Mouse (Mus musculus): ENCODE data around the gene Gm17535. TPM values are rescaled to one million over a fixed set of nuclear protein-coding genes. Genes with fewer than 3 reads are reported as not detected.
A peak's percentile ranks its signal among the peaks of the same experiment; 100 is the strongest.
"Not testable (repeated sequence)": the region's sequence is repeated elsewhere in the genome, so short reads cannot be mapped to it uniquely, and the experiment has no call there.

The Gm17535 gene
- not detected in 2 replicates for polyA plus RNA-seq (2016; fragmentation: Nextera tagmentation; extraction: Ambion mirVana)

GRCm38 (mm10) chr9:3034299-3034698, at the start of gene Gm17535:
Gene Gm17535 (plus strand): TSS chr9:3034599.
- DNase-seq (ENCODE audit: low spot score); H3K27ac ChIP-seq (replicated peaks); H3K4me3 ChIP-seq; H3K27me3 ChIP-seq (ENCODE audit: low read depth, poor library complexity, severe bottlenecking); H3K9me3 ChIP-seq (replicated peaks); H3K4me1 ChIP-seq; H3K36me3 ChIP-seq: not testable (repeated sequence)
- WGBS: 87% methylated on average over 1 of the region's 8 CpGs

GRCm38 (mm10) chr9:3000445-3000972, 33.9 kb upstream of the Gm17535 start, which contains the start of gene Gm10722:
Gene Gm10722 (plus strand): TSS chr9:3000922.
- H3K27me3 ChIP-seq (ENCODE audit: low read depth, poor library complexity, severe bottlenecking); H3K27ac ChIP-seq (replicated peaks); H3K4me1 ChIP-seq; H3K9me3 ChIP-seq (replicated peaks); H3K36me3 ChIP-seq; H3K4me3 ChIP-seq: not testable (repeated sequence)
- WGBS: 74% methylated on average over 12 of the region's 12 CpGs
- DNase-seq (ENCODE audit: low spot score): peak; percentile 44

- H3K36me3 ChIP-seq; DNase-seq (ENCODE audit: low spot score); H3K27ac ChIP-seq (replicated peaks); H3K27me3 ChIP-seq (ENCODE audit: low read depth, poor library complexity, severe bottlenecking); H3K4me3 ChIP-seq; H3K4me1 ChIP-seq; H3K9me3 ChIP-seq (replicated peaks): not testable (repeated sequence)
- 64% methylated on average over 8 of the region's 8 CpGs for WGBS
Measured at GRCm38 (mm10) chr9:3001006-3001405, 33.4 kb upstream of the Gm17535 start.

- not testable (repeated sequence) for H3K4me3 ChIP-seq; H3K27me3 ChIP-seq (ENCODE audit: low read depth, poor library complexity, severe bottlenecking); H3K4me1 ChIP-seq; H3K36me3 ChIP-seq; H3K27ac ChIP-seq (replicated peaks); H3K9me3 ChIP-seq (replicated peaks)
- DNase-seq (ENCODE audit: low spot score): peak; percentile 56
- 69% methylated on average over 9 of the region's 11 CpGs for WGBS
Measured at GRCm38 (mm10) chr9:3001948-3002659, 32.3 kb upstream of the Gm17535 start.

GRCm38 (mm10) chr9:3002794-3003396, 31.5 kb upstream of the Gm17535 start, which contains the start of gene Gm11168:
Gene Gm11168 (plus strand): TSS chr9:3003346.
- not testable (repeated sequence) for H3K27ac ChIP-seq (replicated peaks); DNase-seq (ENCODE audit: low spot score); H3K36me3 ChIP-seq; H3K27me3 ChIP-seq (ENCODE audit: low read depth, poor library complexity, severe bottlenecking); H3K4me3 ChIP-seq; H3K9me3 ChIP-seq (replicated peaks); H3K4me1 ChIP-seq
- 77% methylated on average over 6 of the region's 14 CpGs for WGBS

- not testable (repeated sequence) for H3K27me3 ChIP-seq (ENCODE audit: low read depth, poor library complexity, severe bottlenecking); H3K4me1 ChIP-seq; H3K27ac ChIP-seq (replicated peaks); H3K4me3 ChIP-seq; H3K36me3 ChIP-seq; DNase-seq (ENCODE audit: low spot score)
- H3K9me3 ChIP-seq (replicated peaks): peaks cover 12% of the 10 kb centered on the region
- 71% methylated on average over 1 of the region's 5 CpGs for WGBS
Measured at GRCm38 (mm10) chr9:3006179-3006578, 28.2 kb upstream of the Gm17535 start.

GRCm38 (mm10) chr9:3006636-3007035, 27.8 kb upstream of the Gm17535 start:
- not testable (repeated sequence) for H3K27me3 ChIP-seq (ENCODE audit: low read depth, poor library complexity, severe bottlenecking); H3K4me3 ChIP-seq; H3K36me3 ChIP-seq; H3K4me1 ChIP-seq; H3K27ac ChIP-seq (replicated peaks); DNase-seq (ENCODE audit: low spot score)
- peaks cover 12% of the 10 kb centered on the region for H3K9me3 ChIP-seq (replicated peaks)
- WGBS: 72% methylated on average over 8 of the region's 8 CpGs

- not testable (repeated sequence) for H3K36me3 ChIP-seq
- 78% methylated on average over 8 of the region's 9 CpGs for WGBS
- DNase-seq (ENCODE audit: low spot score): peak; percentile 18
Measured at GRCm38 (mm10) chr9:3007272-3007671, 27.1 kb upstream of the Gm17535 start.

GRCm38 (mm10) chr9:3009331-3009730, 25.1 kb upstream of the Gm17535 start:
- H3K27me3 ChIP-seq (ENCODE audit: low read depth, poor library complexity, severe bottlenecking); DNase-seq (ENCODE audit: low spot score); H3K27ac ChIP-seq (replicated peaks); H3K4me3 ChIP-seq; H3K36me3 ChIP-seq; H3K9me3 ChIP-seq (replicated peaks); H3K4me1 ChIP-seq: not testable (repeated sequence)
- WGBS: no CpG with 5 or more reads among the region's 5 CpGs

More at GRCm38 (mm10) chr9:3007272-3007671, 27.1 kb upstream of the Gm17535 start:
- not testable (repeated sequence) for H3K4me1 ChIP-seq; H3K4me3 ChIP-seq; H3K9me3 ChIP-seq (replicated peaks); H3K27ac ChIP-seq (replicated peaks); H3K27me3 ChIP-seq (ENCODE audit: low read depth, poor library complexity, severe bottlenecking)

- H3K4me3 ChIP-seq; H3K36me3 ChIP-seq; H3K27ac ChIP-seq (replicated peaks); H3K27me3 ChIP-seq (ENCODE audit: low read depth, poor library complexity, severe bottlenecking); DNase-seq (ENCODE audit: low spot score); H3K9me3 ChIP-seq (replicated peaks); H3K4me1 ChIP-seq: not testable (repeated sequence)
- WGBS: 82% methylated on average over 3 of the region's 7 CpGs
Measured at GRCm38 (mm10) chr9:3012054-3012621, 22.3 kb upstream of the Gm17535 start.

GRCm38 (mm10) chr9:3012733-3013279, 21.6 kb upstream of the Gm17535 start, which contains the start of gene Gm10721:
Gene Gm10721 (plus strand): TSS chr9:3013140.
- not testable (repeated sequence) for H3K9me3 ChIP-seq (replicated peaks); H3K36me3 ChIP-seq; DNase-seq (ENCODE audit: low spot score); H3K27ac ChIP-seq (replicated peaks); H3K4me3 ChIP-seq; H3K27me3 ChIP-seq (ENCODE audit: low read depth, poor library complexity, severe bottlenecking); H3K4me1 ChIP-seq
- no CpG with 5 or more reads among the region's 11 CpGs for WGBS

- H3K9me3 ChIP-seq (replicated peaks); H3K4me3 ChIP-seq; H3K36me3 ChIP-seq; DNase-seq (ENCODE audit: low spot score); H3K27me3 ChIP-seq (ENCODE audit: low read depth, poor library complexity, severe bottlenecking); H3K4me1 ChIP-seq; H3K27ac ChIP-seq (replicated peaks): not testable (repeated sequence)
- 64% methylated on average over 5 of the region's 9 CpGs for WGBS
Measured at GRCm38 (mm10) chr9:3015354-3015753, 19.0 kb upstream of the Gm17535 start, which contains the start of gene Gm10720. Gene Gm10720 (plus strand): TSS chr9:3015654.

- not testable (repeated sequence) for H3K27ac ChIP-seq (replicated peaks); DNase-seq (ENCODE audit: low spot score); H3K27me3 ChIP-seq (ENCODE audit: low read depth, poor library complexity, severe bottlenecking); H3K36me3 ChIP-seq; H3K4me3 ChIP-seq; H3K9me3 ChIP-seq (replicated peaks); H3K4me1 ChIP-seq
- 72% methylated on average over 6 of the region's 6 CpGs for WGBS
Measured at GRCm38 (mm10) chr9:3015896-3016295, 18.5 kb upstream of the Gm17535 start.

All from midbrain, embryonic 10.5 days (tissue).